Mouse (Mus musculus): ENCODE results near the gene Faah.

Faah gene

DNA sequence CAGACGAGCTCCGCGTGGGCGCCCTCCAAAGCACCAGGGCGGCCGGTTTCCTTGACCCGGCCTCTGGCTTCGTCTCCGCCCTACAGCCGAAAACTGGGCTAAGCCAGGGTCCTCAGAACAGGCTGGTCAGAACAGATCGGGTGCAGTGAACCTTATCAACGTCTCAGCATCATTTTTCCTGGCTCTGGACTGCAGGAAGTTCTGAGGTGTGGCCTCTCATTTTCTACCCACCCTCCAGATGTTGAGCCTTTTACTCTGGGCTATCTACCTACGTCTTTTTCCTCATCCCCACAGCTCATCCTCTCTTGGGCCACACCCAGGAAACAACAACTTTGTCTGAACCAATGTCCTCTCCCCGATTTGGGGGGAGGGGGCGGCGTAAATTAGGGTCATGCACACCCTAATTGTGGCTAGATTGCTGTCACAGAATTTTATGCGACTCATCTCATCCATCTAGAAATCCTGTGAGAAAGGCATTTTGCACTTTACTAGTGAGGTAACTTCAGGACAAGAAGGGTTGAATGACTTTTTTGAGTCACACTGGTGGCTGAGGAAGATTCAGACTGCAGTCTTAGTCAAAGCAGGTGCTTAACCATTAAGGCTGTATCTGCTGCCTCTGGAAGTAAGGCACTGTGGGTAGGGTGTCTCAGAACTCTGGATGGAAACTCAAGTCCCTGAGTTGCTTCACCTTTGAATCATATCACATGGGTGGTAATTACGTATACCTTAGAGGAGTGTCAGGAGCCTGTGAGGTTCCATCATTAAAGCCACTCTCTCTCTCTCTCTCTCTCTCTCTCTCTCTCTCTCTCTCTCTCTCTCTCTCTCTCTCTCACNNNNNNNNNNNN is at the start of gene Faah:
Gene Faah, minus strand, starts transcription at position 25 of the 845 bp plus-strand sequence.
- no peak for DNase-seq

DNA sequence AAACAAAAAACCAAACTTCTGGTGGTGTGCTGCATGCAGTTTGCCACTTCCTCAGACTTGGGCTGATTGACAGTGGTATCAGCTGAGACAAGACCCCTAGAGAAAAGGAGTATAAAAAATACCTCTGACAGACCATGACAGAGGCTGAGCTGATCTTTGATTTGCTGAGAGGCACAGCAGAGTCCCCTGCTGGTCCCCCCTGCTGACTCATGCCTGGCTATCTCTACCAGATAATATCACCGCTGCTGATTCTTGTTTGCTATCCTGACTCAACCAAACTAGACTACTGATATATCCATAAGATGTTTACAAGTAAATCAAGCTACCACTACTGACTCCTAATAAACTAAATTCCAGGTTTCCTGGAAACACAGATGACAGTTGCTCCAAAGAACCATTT is 46.1 kb upstream of the Faah start:
- DNase-seq: no peak

DNA sequence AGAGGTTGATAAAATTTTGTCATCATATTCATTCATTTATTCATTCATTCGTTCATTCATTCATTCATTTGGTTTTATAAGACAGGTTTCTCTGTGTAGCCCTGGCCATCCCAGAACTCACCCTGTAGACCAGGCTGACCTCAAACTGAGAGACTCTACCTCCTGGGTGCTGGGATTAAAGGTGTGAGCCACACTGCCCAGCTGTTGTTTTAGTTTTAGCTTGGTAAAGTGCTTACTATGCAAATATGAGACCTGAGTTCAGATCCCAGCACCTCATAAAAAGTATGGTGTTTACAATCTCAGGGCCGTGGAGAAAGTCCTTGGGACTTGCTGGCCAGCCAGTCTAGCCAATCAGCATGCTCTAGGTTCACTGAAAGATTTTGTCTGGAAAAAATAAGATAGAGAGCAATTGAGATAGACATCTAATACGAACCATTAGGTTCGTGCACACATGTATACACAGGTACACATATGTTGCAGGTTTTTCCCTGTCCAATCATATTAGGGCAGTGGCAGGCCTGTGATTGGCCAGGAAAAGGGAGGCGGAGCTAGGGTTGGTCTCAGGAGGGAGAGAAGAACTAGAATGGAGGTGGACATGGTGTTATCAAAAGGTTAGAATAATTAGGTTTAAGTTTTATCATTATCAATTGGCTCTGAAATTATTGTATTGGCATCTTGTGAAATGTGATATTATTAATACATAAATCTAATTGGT is 41.4 kb upstream of the Faah start:
- no peak for DNase-seq

DNA sequence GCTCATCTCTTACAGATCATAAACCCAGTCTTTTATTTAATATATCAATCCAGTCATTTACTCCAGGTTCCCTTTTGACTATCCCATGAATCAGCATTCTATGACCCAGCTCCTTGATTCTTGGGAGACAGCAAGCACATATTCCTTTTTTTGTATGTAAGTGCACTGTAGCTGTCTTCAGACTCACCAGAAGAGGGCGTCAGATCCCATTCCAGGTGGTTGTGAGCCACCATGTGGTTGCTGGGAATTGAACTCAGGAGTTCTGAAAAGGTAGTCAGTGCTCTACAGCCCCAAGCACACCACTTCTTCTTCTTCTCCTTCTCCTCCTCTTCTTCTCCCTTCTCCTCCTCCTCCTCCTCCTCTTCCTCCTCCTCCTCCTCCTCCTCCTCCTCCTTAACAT is 39.8 kb upstream of the Faah start:
- DNase-seq: no peak

DNA sequence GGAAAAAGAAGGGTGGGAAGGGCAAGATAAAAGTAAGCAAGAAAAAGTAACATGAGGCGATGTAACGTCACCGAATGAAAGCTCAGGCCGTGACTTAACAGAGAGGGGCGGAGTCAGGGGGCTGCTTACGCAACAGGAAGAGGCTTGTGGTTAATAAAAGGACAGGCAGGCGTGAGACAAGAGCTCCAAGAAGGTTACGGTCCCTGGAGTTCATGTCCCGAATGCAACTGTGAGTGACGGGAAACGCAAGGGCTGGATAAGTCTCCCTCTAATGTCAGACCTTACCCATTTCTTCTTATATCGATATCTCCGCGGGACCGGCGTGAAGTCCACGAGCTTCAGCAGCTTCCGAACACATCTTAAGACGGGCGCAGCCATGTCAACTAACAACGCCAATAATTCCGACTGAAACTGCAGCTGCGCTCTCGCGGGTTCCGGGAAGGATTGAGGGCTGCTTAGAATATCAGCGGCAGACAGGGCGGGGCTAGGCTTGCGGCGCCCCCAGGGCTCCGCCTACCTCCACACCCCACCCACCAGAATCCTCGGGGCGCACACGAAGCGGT is 35.8 kb upstream of the Faah start, which contains the start of gene Nsun4:
Gene Nsun4, minus strand, starts transcription at position 478 of the 563 bp plus-strand sequence.
- DNase-seq: peak; percentile 92

DNA sequence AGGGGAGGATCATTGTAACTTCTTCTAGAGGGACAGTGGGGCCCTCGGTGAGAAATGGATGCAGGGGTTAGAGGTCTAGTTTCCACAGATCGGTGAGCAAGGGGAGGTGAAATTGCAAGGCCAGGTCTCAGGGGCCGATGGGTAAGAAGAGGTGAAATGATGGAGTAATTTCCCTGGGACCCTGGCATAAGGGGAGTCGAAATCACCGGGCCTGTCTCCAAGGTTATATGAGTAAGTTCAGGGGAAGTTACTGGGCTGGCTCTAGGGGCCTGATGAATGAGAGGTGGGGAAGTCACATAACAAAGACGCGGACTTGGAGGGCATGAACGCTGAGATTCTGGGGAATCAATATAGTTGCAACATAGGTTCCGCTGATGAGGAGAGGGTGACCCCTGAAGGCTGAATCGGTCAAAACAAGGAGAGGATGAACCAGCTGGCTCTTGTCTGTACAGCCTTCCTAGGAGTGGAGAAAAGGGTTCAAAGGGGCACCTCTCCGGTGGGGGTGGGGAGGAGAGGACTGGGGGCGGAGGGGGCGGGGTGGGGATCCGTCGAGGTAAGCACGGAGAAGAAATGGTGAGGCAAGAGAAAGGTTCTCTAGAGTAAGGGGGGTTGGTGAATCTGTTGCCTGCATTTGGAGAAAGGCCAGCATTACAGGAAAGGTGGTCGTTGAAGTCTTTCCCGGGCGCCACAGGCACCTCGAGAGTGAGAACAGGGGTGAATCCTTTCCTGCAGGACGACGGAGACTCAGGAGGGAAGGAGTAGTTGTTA is 35.0 kb upstream of the Faah start:
- peak; percentile 71 for DNase-seq

DNA sequence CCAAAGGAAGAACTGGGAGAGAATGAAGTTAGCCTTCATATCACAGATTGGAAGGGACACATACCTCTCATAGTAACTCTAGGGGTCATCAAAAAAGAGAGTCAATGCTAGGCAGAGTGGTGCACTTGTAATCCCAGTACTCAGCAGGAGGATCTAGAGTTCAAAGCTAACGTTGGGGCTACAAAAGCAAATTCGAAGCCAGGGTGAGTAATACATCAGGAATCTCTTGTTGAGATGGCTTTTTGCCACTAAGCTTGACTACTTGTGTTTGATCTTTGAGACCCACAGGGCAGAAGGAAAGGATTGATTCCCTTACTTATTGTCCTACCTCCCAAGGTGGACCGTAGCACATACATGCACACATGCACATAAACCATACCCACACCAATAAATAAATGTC is 31.5 kb upstream of the Faah start:
- DNase-seq: no peak

DNA sequence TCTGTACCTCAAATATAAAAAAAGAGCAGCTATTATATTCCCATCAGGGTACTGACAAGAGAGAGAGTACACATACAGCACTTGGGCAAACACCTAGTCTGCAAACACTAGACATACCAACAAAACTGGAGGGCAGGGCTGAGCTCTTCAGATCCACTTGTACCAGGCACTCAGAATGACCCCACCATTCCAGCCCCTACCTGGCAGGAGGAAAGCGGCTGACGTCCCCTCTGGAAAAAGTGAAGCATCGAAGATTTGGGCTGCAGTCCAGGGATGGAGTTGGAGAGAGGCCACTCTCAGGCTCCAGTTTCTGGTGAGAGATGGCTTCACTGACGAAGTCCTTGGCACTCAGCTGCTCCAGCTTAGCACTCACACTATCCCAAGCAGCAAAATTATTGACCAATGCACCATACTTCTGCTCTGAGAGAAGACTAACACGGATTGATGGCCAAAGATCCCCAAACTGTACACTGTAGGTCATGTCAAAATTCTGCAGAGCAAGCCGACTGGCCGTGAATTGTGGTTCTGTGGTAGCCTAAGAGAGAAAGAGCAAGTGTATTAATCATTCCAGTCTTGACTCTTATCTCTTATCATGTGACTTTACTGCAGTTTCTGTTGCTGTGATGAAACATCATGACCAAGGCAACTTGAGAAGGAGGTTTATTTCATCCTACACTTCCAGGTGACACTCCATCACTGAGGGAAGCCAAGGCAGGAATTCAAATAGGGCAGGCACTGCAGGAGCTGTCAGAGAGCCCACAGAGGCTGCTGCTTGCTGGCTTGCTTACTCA is 30.6 kb upstream of the Faah start:
- DNase-seq: no peak

DNA sequence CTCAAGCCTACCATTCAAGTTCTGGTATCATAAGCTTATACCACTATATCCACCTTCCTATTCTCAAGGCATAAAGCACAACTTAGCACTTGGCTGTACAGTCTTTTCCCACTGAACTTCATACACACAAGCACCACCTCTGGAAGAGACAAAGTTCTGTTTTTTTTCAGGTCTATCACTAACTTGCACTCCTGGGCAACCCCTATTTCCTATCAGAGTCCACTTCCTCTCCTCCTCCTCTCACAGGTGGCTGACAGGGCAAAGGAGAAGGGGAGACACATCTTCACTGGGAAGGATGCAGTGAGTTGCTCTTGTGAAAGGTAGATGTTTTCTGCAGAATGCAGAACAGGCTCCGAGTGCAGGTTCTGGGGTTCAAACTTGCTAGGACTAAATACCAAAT is 30.0 kb upstream of the Faah start:
- DNase-seq: no peak

DNA sequence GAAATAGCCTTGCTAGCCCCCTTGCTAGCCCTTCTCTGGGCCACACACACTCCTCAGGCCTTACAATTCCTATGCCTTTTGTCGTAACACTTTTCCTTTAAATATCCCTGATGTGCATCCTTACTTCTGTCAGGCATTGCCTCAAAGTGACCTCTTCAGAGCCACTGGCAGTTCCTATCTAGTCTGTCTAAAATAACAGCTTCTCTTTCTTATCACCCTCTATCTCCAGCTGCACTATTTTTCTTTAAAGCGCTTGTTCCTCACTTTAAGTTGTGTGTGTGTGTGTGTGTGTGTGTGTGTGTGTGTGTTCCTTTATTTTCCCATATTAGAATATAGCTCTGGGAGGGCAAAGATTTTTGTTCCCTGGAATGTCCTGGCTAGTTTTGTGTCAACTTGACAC is 28.9 kb upstream of the Faah start:
- DNase-seq: no peak

DNA sequence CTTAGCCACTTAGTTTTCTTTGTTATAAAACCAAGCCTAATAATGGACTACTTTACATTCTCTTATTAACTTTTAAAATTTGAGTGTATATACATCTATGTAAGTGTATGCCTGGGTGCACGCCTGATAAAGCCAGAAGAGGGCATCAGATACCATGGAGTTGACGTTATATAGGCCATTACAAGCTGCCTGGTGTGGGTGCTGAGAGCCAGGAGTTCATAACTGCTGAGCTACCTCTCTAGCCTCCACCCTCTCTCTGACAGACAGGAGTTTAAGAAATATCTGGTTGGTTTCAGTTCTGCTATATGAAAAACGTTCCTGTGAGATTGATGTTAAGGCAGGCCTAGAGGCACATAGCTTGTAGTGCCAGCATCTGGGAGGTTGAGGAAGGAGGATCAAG is 24.5 kb upstream of the Faah start:
- DNase-seq: no peak

DNA sequence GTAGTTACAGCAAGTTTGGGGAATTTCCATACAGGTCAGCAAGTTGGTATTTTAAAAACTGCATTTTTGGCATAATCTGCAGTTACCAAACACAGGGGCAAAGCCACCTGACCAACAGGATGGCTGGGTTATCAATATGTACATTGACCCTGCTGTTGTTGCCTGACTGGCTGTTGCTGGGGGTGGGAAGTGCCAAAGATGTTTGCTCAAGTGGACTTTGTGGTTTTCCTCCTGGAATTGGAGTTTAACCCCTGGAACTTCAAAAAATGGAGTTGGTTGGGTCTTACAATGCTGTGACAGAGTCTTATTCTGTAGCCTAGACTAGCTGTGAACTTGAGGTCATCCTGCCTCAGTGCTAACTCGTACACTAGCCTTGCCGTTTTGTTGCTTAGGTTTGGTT is 22.7 kb upstream of the Faah start:
- no peak for DNase-seq

DNA sequence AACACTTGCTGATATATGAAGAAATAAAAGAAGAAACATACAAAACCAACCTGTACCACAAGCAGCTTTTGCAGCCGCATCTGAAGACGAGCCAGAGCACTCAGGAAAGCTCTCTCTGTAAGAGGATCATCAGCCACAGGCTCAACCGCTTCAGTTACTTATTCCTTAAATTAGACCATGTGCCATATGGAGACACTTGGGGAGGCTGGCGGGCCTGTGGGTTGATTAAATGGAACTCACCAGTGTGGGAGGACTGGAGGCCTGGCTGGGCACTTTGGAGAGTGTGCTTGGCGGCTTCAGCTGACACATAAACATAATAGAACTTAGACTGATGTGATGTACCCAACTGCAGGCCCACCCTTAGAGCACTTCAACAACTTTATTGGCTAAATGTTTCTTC is 15.6 kb upstream of the Faah start:
- DNase-seq: peak; percentile 32

DNA sequence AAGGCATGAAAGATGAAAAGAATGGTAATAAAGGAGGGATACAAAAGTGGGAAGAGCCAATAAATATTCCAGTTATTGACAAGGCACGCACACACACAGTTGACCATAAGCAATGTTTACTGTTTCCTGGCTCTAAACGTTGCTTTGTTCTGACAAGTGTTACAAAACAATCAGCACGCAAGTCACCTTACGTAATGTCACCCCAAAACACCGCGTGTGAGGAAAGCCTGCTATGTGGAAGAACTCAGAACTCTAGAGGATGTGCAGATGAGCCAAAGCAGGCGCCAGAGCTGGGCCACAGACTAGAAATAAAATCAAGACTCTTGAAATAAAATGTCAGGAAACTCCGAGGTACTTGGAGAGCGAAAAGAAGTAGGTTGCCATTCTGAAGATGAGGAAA is 15.2 kb upstream of the Faah start:
- no peak for DNase-seq

DNA sequence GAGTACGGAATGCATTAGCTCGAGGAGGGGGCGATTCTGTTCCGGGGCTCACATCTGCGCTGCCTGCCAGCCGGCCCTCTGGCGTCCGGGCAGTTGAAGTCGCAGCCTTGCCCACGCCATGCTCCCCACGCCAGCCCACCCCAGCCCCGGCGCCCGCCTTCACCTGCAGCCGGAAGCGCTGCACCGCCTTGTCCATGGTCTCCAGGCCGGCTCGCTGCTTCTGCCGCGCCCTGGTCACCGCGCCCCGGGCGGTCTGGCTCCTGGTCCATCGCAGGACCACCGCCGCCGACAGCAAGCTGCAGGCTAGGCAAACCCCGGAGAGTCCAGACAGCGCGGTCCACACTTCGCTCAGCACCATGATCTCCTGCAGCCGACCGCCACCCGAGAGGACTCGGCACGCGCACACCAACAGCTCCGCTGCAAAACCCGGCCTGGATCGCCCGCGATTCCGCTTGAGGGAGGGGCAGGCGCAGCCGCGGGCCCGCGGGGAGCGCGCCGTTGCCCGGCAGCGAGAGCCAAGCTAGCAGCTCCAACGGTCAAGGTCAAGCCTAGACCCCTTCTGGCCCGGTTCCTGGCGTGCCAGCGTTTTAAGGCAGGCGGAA is 325 bp downstream of the Faah start:
- peak; percentile 92 for DNase-seq

DNA sequence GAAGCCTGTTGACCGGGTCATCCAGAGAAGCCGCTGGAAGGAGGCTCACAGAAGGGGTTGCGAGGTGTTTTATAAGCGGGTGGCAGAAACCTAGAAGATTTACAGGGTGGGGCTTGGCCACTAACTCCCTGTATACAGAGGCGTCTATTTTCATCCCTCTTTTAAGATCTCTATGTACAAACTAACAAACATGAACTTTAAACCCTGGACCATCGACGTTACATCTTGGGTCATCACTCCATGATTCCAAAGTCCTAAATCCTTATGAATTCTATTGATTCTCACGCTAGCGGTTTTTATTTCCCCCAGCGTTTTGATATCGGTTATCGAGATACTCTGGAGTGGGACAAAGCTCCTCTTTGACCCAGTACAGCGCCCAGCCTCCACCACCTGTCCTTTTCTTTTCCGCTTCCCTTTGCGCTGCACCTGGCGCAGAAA is 845 bp downstream of the Faah start:
- no peak for DNase-seq

DNA sequence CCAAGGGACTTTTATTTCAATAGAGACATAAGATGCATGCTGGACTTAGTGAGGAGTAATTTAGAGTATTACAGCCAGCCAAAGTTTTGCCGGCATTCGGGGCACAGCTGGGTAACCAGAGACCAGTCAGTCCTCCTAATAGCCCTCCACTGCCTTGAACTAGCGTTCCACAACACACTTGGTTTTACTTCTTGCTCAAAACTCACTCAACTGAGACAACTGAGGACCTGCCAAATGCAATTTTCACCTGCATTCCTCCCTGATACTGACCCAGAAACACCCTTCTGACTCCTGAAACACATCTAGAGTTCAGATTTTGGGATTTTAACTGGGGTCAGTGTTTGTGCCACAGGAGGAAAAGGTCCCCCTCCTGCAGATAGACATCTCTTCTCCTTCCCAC is 1.3 kb downstream of the Faah start:
- DNase-seq: no peak

DNA sequence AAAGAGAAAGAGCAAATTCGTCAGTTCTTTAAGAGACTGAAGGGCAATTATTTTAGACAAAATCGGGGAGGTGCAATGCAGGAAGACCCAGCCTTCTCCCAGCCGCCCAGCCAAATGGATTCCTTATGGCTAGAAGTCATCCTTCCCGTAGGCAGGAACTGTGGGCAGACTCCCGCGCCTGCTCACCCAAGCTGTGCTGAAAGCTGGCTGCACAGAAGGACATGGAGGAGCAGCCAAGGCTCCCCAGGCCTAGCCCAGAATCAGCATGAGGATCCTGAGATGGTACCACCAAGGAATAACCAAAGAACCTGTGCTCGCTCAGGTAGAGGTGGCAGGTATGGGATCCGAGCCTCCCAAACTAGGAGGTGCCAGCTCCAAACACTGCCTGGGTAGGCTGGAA is 1.7 kb downstream of the Faah start:
- DNase-seq: no peak

DNA sequence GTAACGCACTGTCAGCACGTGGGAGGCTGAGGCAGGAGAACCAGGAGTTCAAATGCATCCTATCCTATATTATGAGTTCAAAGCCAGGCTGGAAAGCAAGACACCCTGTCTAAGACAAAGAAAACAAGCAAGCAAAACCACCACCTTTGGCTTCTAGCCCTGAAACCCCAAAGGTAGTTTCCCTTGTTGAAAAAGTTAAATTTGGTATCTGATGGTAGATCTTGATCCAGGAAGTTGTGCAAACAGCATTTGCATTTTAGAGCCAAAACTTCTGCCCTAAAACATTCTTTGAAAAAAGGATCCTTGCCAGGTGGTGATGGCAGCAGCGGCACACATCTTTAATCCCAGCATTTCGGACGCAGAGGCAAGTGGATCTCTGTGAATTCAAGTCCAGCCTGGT is 2.2 kb downstream of the Faah start:
- DNase-seq: no peak

DNA sequence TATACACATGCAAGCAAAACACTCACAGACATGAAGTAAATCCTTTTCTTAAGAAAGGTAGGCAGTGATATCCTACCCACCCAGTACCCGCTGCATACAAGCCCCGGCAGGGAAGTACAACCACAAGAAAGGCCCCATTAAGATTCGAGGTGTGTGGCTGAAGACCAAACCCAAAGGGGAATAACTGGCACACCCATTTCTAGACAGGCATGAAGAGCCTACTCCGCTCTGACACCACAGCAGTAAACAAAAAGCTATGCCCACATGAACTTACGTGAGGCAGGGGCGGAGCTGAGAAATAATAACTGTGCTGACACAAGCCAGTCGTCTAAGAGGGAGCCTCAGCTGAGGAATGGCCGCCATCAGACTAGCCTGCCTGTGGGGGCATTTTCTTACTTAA is 7.5 kb downstream of the Faah start:
- no peak for DNase-seq

DNA sequence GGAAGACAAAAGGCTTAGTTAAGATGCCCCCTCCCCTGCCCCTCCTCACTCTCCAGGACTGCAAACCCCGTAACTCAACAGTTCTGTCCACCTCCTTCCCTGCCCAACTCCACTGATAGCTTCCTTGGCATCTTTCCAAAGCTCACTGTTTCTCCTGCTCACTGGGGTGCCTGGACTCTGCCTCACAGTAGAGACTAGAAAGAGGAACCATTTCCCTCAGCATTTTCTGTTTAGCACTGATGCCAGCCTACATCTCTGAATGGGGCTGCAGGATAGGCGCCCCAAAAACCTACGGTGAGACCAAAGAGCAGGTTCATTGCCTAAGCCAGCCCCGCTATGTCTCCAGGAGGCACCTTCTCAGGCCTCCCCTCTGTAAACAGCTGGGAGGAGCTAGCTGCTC is 16.5 kb downstream of the Faah start:
- peak; percentile 25 for DNase-seq

DNA sequence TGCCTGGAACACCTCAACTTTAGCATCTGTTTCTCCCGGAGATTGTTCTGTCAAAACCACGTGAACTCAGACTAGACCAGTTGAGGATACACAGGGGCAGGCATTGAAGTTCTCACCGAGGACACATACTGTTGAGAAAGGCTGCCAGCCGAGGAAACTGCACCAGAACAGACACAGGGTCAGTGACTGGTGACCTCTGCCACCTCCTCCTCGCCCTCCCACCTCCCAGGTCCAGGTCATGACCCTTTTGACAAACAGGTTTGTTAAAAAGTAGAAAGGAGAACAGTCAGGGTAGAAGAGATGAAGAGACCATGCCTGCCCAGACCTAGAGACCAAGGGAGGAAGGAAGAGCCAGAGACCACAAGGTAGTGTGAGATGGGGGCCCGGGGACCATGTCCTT is 17.1 kb downstream of the Faah start:
- DNase-seq: no peak

All from retina, postnatal 1 day (tissue).